Mouse (Mus musculus) liver, embryonic 18 days (tissue): ENCODE measurements around the gene Gucy2f. TPM values are rescaled to one million over a fixed set of nuclear protein-coding genes. Genes with fewer than 3 reads are reported as not detected.

Experiments
- polyA plus RNA-seq: library from polyadenylated mRNA; depleted of rRNA; stranded (reverse); fragments of >200 nt; gene quantifications from 2 replicates; pipeline ENCODE4 v1.2.3, GENCODE M21; 2012; rRNA removed

Gucy2f gene
- polyA plus RNA-seq = not detected in 2 replicates

GRCm38 (mm10) chrX:142196831-142197230 lies at the start of gene Gucy2f:
Gene Gucy2f, minus strand, starts transcription at chrX:142196931.

GRCm38 (mm10) chrX:142226542-142226941 lies 29.8 kb upstream of the Gucy2f start, which contains the start of gene Nxt2:
Gene Nxt2, plus strand, starts transcription at chrX:142226770.

Other genes starting within 250 kb of the Gucy2f start
- 4.0 and 4.5 TPM in 2 replicates for gene Nxt2, start 29.8 kb upstream of the Gucy2f start, polyA plus RNA-seq
- gene Kcne1l, start 109.4 kb upstream of the Gucy2f start, polyA plus RNA-seq = 0.64 and 0.72 TPM in 2 replicates
- 8.8 and 9.9 TPM in 2 replicates for gene Acsl4, start 193.6 kb upstream of the Gucy2f start, polyA plus RNA-seq